In genomic region chr7:19003902-19004630, GRCm38 (mm10) we compare ENCODE assay signal across 8 mouse cellular contexts. TPM values are rescaled to one million over a fixed set of nuclear protein-coding genes. Genes with fewer than 3 reads are reported as not detected.
DNase-seq lines count a peak whose midpoint lies in the region; ATAC-seq and TF ChIP-seq lines count a peak whose summit lies in the region.

TSS of gene Irf2bp1 (plus strand) at chr7:19004044.

- DNase-seq in MEL (ENCODE audit: low read depth, low spot score) = peak; percentile 94
- DNase-seq in cerebellum, adult 2 months = peak; percentile 95 to 98
- peak; percentile 96 for DNase-seq in forebrain, postnatal 0 days
- peak; percentile 95 for DNase-seq in heart, postnatal 4 days
- peak; percentile 93 to 94 for DNase-seq in layer of hippocampus, adult 8-10 months (ENCODE audit: low spot score in 2 of 2)
- peak; percentile 91 for DNase-seq in ovary, adult 18-20 months (ENCODE audit: low spot score)
- DNase-seq in thymus, postnatal 0 days (ENCODE audit: low spot score) = peak; percentile 93

- H3K27ac ChIP-seq in MEL (ENCODE audit: control insufficient read depth, low read depth, low read length) = peak within 1 kb of the TSS; percentile 86
- peak within 1 kb of the TSS; percentile 78 for H3K27ac ChIP-seq in cerebellum, adult 2 months (ENCODE audit: insufficient read depth, low read length)
- peak within 1 kb of the TSS; percentile 94 for H3K27ac ChIP-seq in forebrain, postnatal 0 days (ENCODE audit: low read depth, low read length)
- peak within 1 kb of the TSS; percentile 99 for H3K27ac ChIP-seq in lung, embryonic 15.5 days

- peak within 1 kb of the TSS; percentile 95 for H3K4me2 ChIP-seq in forebrain, postnatal 0 days (ENCODE audit: low read depth)
- H3K4me2 ChIP-seq in lung, embryonic 15.5 days = peak within 1 kb of the TSS; percentile 94

- H3K79me2 ChIP-seq in MEL (ENCODE audit: control insufficient read depth, insufficient read depth, low read length, poor library complexity) = peaks cover 30% of the 10 kb centered on the region

- no peaks in the 10 kb centered on the region for H3K27me3 ChIP-seq in MEL (ENCODE audit: control insufficient read depth in 1 of 2, insufficient read depth in 2 of 2, low read length in 2 of 2)
- H3K27me3 ChIP-seq in cerebellum, adult 2 months (ENCODE audit: control insufficient read depth, insufficient read depth, low read length) = no peaks in the 10 kb centered on the region
- H3K27me3 ChIP-seq in forebrain, postnatal 0 days (ENCODE audit: insufficient read depth, low read length) = no peaks in the 10 kb centered on the region
- H3K27me3 ChIP-seq in lung, embryonic 15.5 days = no peaks in the 10 kb centered on the region

- peaks cover 0 to 15% of the 10 kb centered on the region in 2 experiments; a peak in 3 of 4 replicates for H3K36me3 ChIP-seq in MEL (ENCODE audit: control insufficient read depth in 1 of 2, insufficient read depth in 2 of 2, low read length in 2 of 2)
- peaks cover 17% of the 10 kb centered on the region for H3K36me3 ChIP-seq in forebrain, postnatal 0 days (ENCODE audit: insufficient read depth)
- peaks cover 23% of the 10 kb centered on the region for H3K36me3 ChIP-seq in lung, embryonic 15.5 days

- 2% methylated on average over 88 of the region's 90 CpGs for WGBS in cerebellum, adult 2 months
- 1% methylated on average over 86 of the region's 90 CpGs for WGBS in forebrain, postnatal 0 days
- WGBS in lung, embryonic 15.5 days = under 1% methylated on average over 68 of the region's 90 CpGs

- peak within 1 kb of the TSS; percentile 77 to 82 for H3K4me3 ChIP-seq in MEL (ENCODE audit: control insufficient read depth in 1 of 2, insufficient read depth in 1 of 2, low read depth in 2 of 2, low read length in 2 of 2)
- H3K4me3 ChIP-seq in cerebellum, adult 2 months (replicated peaks; ENCODE audit: insufficient read depth, low read depth, low read length) = peak within 1 kb of the TSS; percentile 79
- H3K4me3 ChIP-seq in forebrain, postnatal 0 days (ENCODE audit: low read depth, low read length) = peak within 1 kb of the TSS; percentile 82
- peak within 1 kb of the TSS; percentile 91 for H3K4me3 ChIP-seq in lung, embryonic 15.5 days

- no peak; a peak in 1 of 6 replicates for TF ChIP-seq CTCF in MEL (IDR thresholded peaks at IDR 0.05 in 2 of 3, conservative IDR thresholded peaks at IDR 0.05 in 1 of 3; ENCODE audit: control insufficient read depth in 1 of 3, insufficient read depth in 1 of 3, low read depth in 2 of 3, low read length in 3 of 3, poor library complexity in 1 of 3, severe bottlenecking in 1 of 3)
- no peak for TF ChIP-seq CTCF in cerebellum, adult 2 months (IDR thresholded peaks at IDR 0.05; ENCODE audit: borderline replicate concordance, insufficient read depth, low read depth, low read length)
- no peak for TF ChIP-seq CTCF in forebrain, postnatal 0 days (IDR thresholded peaks at IDR 0.05; ENCODE audit: low read depth)

- H3K9me3 ChIP-seq in MEL (replicated peaks; ENCODE audit: insufficient read depth, low read length) = no peaks in the 10 kb centered on the region
- H3K9me3 ChIP-seq in forebrain, postnatal 0 days (ENCODE audit: low read length) = no peaks in the 10 kb centered on the region
- no peaks in the 10 kb centered on the region for H3K9me3 ChIP-seq in lung, embryonic 15.5 days

- no peak for TF ChIP-seq EP300 in MEL (IDR thresholded peaks at IDR 0.05; ENCODE audit: low read depth in 1 of 2, low read length in 2 of 2)

- peak; percentile 80 for ATAC-seq in forebrain, postnatal 0 days
- peak; percentile 64 for ATAC-seq in lung, embryonic 15.5 days (ENCODE audit: borderline replicate concordance, extremely low read depth, low FRiP score, low TSS enrichment)

- no peak for TF ChIP-seq RAD21 in MEL (IDR thresholded peaks at IDR 0.05; ENCODE audit: low read depth, low read length)

- peaks cover 5 to 21% of the 10 kb centered on the region in 2 experiments; a peak in 3 of 4 replicates for H3K4me1 ChIP-seq in MEL (ENCODE audit: control insufficient read depth in 1 of 2, insufficient read depth in 2 of 2, low read length in 2 of 2)
- H3K4me1 ChIP-seq in cerebellum, adult 2 months (ENCODE audit: control insufficient read depth, insufficient read depth, low read length) = peaks cover 14% of the 10 kb centered on the region
- H3K4me1 ChIP-seq in forebrain, postnatal 0 days (ENCODE audit: insufficient read depth) = peaks cover 20% of the 10 kb centered on the region
- H3K4me1 ChIP-seq in lung, embryonic 15.5 days = peaks cover 60% of the 10 kb centered on the region

- TF ChIP-seq POLR2A in MEL (IDR thresholded peaks at IDR 0.05; ENCODE audit: control insufficient read depth in 1 of 2, insufficient read depth in 1 of 2, low read depth in 1 of 2, low read length in 2 of 2, poor library complexity in 1 of 2) = peak; percentile 67 to 69; a peak in 2 of 4 replicates
- TF ChIP-seq POLR2A in cerebellum, adult 2 months (IDR thresholded peaks at IDR 0.05; ENCODE audit: borderline replicate concordance, insufficient read depth, low read length) = peak; percentile 76

- H3K9ac ChIP-seq in MEL (ENCODE audit: control insufficient read depth, low read depth, low read length, poor library complexity, severe bottlenecking) = peak within 1 kb of the TSS; percentile 93
- H3K9ac ChIP-seq in forebrain, postnatal 0 days = peak within 1 kb of the TSS; percentile 80
- peak within 1 kb of the TSS; percentile 93 for H3K9ac ChIP-seq in lung, embryonic 15.5 days

TF ChIP-seq in MEL, 35 proteins besides CTCF, POLR2A, EP300 and RAD21:
- 0 out of 2 replicates have a peak, but pooled peaks have one; percentile 18 for TF ChIP-seq RCOR1 (IDR thresholded peaks at IDR 0.05; ENCODE audit: low read depth, low read length)
- no peak for TF ChIP-seq GATA1 (IDR thresholded peaks at IDR 0.05; ENCODE audit: low read depth, low read length)
- TF ChIP-seq JUND (IDR thresholded peaks at IDR 0.05; ENCODE audit: low read depth, low read length) = no peak
- TF ChIP-seq POLR2AphosphoS2 (IDR thresholded peaks at IDR 0.05; ENCODE audit: low read length) = no peak
- no peak for TF ChIP-seq POLR2AphosphoS5 (IDR thresholded peaks at IDR 0.05; ENCODE audit: borderline replicate concordance, low read depth, low read length)
- peak; percentile 44; the same call in 1 of the 2 replicates for TF ChIP-seq MAZ (IDR thresholded peaks at IDR 0.05; ENCODE audit: low read depth, low read length)
- no peak for TF ChIP-seq ZC3H11A (IDR thresholded peaks at IDR 0.05; ENCODE audit: low read depth, low read length)
- no peak for TF ChIP-seq BHLHE40 (IDR thresholded peaks at IDR 0.05; ENCODE audit: borderline replicate concordance, low read depth, low read length)
- peak; percentile 80; the same call in 1 of the 2 replicates for TF ChIP-seq KAT2A (conservative IDR thresholded peaks at IDR 0.05; ENCODE audit: low read depth, low read length)
- peak; percentile 87 for TF ChIP-seq ZNF384 (IDR thresholded peaks at IDR 0.05; ENCODE audit: low read depth, low read length)
- no peak for TF ChIP-seq NRF1 (IDR thresholded peaks at IDR 0.05; ENCODE audit: insufficient read depth, low read depth, low read length, poor library complexity, severe bottlenecking)
- TF ChIP-seq NELFE (IDR thresholded peaks at IDR 0.05; ENCODE audit: low read depth, low read length) = peak; percentile 84
- no peak for TF ChIP-seq ETS1 (IDR thresholded peaks at IDR 0.05; ENCODE audit: low read depth, low read length)
- peak; percentile 90; the same call in 1 of the 2 replicates for TF ChIP-seq E2F4 (IDR thresholded peaks at IDR 0.05; ENCODE audit: borderline replicate concordance, low read depth, low read length)
- no peak for TF ChIP-seq USF2 (IDR thresholded peaks at IDR 0.05; ENCODE audit: borderline replicate concordance in 1 of 2, insufficient read depth in 1 of 2, low read depth in 1 of 2, low read length in 2 of 2)
- no peak for TF ChIP-seq MEF2A (IDR thresholded peaks at IDR 0.05; ENCODE audit: extremely low read depth, insufficient replicate concordance, low read depth, low read length, poor library complexity, severe bottlenecking)
- peak; percentile 63; the same call in 1 of the 2 replicates for TF ChIP-seq TBP (IDR thresholded peaks at IDR 0.05; ENCODE audit: low read depth, low read length)
- TF ChIP-seq CHD1 (IDR thresholded peaks at IDR 0.05; ENCODE audit: low read depth, low read length) = no peak
- peak; percentile 65 for TF ChIP-seq SIN3A (IDR thresholded peaks at IDR 0.05; ENCODE audit: low read length)
- 0 out of 2 replicates have a peak, but pooled peaks have one; percentile 53 for TF ChIP-seq UBTF (IDR thresholded peaks at IDR 0.05; ENCODE audit: borderline replicate concordance, insufficient read depth, low read depth, low read length)
- no peak for TF ChIP-seq MYC (IDR thresholded peaks at IDR 0.05; ENCODE audit: low read depth, low read length)
- peak; percentile 95 for TF ChIP-seq HCFC1 (IDR thresholded peaks at IDR 0.05; ENCODE audit: low read depth, low read length)
TF ChIP-seq in MEL: peak in this region for 10.

RNA-seq across cellular contexts. Expression of gene Irf2bp1, which starts in this region (rescaled TPM):
- 27.8 and 33.1 TPM in 2 replicates for total RNA-seq in MEL (2012; rRNA removed)
- 10 to 100 TPM in 1 of 2 experiments, not detected in 1; 41.1 TPM for polyA plus RNA-seq in MEL (2012; ENCODE audit: insufficient read depth in 1 of 2, insufficient read length in 2 of 2, low read depth in 1 of 2, low replicate concordance in 2 of 2, missing spikeins in 1 of 2)
- polyA plus RNA-seq in cerebellum, adult 2 months (2012; rRNA removed) = 37.7 and 41.5 TPM in 2 replicates
- 101 and 129 TPM in 2 replicates for total RNA-seq in forebrain, postnatal 0 days (2014; rRNA removed)
- 27.0 and 27.2 TPM in 2 replicates for polyA plus RNA-seq in forebrain, postnatal 0 days (2015; fragmentation: Nextera tagmentation; extraction: Ambion mirVana)
- total RNA-seq in heart, postnatal 4 days (2021) = 10 to 100 TPM; 27.3 to 32.3 TPM
- 10 to 100 TPM; 47.6 to 49.2 (median 47.9) TPM for total RNA-seq in layer of hippocampus, adult 8-10 months (2022)
- 23.5 and 25.2 TPM in 2 replicates for polyA plus RNA-seq in lung, embryonic 15.5 days (2015; fragmentation: Nextera tagmentation; extraction: Ambion mirVana)
- 18.3 and 20.7 TPM in 2 replicates for polyA plus RNA-seq in thymus, postnatal 0 days (2015; fragmentation: Nextera tagmentation; extraction: Ambion mirVana)

Comparison
In these comparisons a context has a peak if more than half of its experiments do, and no peak if none do; other contexts are left out.
1. Peak in every context shown above with its lines: DNase-seq, ATAC-seq, H3K4me3 ChIP-seq and H3K27ac ChIP-seq.